ENCODE assay signal across 13 mouse cellular contexts in genomic region chr5:67300926-67301597, GRCm38 (mm10).
"Had no signal": no experiment of that assay in that cellular context is flagged by ENCODE, and none has a peak within 500 bp of the region (broad histone marks: within the 10 kb centered on the region; RNA-seq: fewer than 3 reads in every experiment).

No protein-coding gene starts in this region.

- DNase-seq: lung, postnatal 4 days; midbrain, embryonic 14.5 days; right cerebral cortex, postnatal 4 days; thymus, adult 2 months; thymus, postnatal 25 days had no signal

- H3K9ac ChIP-seq: limb, embryonic 15.5 days; liver, embryonic 15.5 days; lung, embryonic 14.5 days; neural tube, embryonic 15.5 days; stomach, embryonic 15.5 days had no signal

- H3K4me3 ChIP-seq: limb, embryonic 15.5 days; liver, embryonic 15.5 days; midbrain, embryonic 10.5 days; myocyte; neural tube, embryonic 15.5 days; stomach, embryonic 15.5 days had no signal

- H3K36me3 ChIP-seq: limb, embryonic 15.5 days; neural tube, embryonic 15.5 days; stomach, embryonic 15.5 days had no signal

- H3K27me3 ChIP-seq: limb, embryonic 15.5 days; liver, embryonic 15.5 days; neural tube, embryonic 15.5 days; stomach, embryonic 15.5 days had no signal

- ATAC-seq: hindbrain, postnatal 0 days had no signal

- H3K4me2 ChIP-seq: limb, embryonic 15.5 days; liver, embryonic 15.5 days; lung, embryonic 14.5 days; neural tube, embryonic 15.5 days; stomach, embryonic 15.5 days had no signal

- H3K27ac ChIP-seq: hindbrain, postnatal 0 days; limb, embryonic 15.5 days; liver, embryonic 15.5 days; midbrain, embryonic 10.5 days; neural tube, embryonic 15.5 days; stomach, embryonic 15.5 days had no signal

- H3K9me3 ChIP-seq: limb, embryonic 15.5 days; liver, embryonic 15.5 days; midbrain, embryonic 10.5 days; neural tube, embryonic 15.5 days; stomach, embryonic 15.5 days had no signal

- H3K4me1 ChIP-seq: limb, embryonic 15.5 days; midbrain, embryonic 10.5 days; stomach, embryonic 15.5 days had no signal
